Mouse (Mus musculus) stomach, postnatal 0 days (tissue): ENCODE measurements around the gene Sox30.

Source experiments
- CTCF ChIP-seq: IDR thresholded peaks from 2 replicates; pipeline ENCODE4 v1.5.1; 2016; ENCODE audit warnings: antibody characterized with exemption, low read depth, mild to moderate bottlenecking, moderate library complexity
- EP300 ChIP-seq: optimal IDR thresholded peaks from 2 replicates; pipeline ENCODE3; 2016; ENCODE audit warnings: antibody characterized with exemption

DNA sequence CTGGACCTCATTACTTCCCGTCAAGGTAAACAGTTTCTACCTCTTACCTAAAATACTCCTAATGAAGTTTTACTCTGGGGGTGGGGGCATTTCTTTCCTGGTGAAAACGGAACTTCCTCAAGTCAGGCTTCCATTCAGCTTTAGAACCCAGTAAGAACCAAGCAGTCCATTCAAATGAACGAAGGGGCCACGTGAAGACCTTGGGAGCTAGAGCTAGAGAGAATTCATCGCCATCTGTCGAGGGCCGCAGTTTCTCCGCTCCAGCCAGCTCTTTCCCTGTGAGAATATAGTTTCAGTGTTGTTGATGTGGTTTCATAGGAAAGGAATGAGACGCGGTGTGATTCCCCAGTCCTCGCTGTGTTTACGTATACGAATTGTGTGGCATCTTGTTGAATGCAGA lies 12.0 kb downstream of the Sox30 start:
- no peak for TF ChIP-seq EP300
- TF ChIP-seq CTCF, result no peak
